Mouse (Mus musculus) neutrophil, adult 83 days (primary cell): ENCODE data around the gene Shisal1. TPM values are rescaled to one million over a fixed set of nuclear protein-coding genes. Genes with fewer than 3 reads are reported as not detected.

Experiments used
- total RNA-seq, 2 experiments: library from RNA; stranded (reverse); gene quantifications; one replicate each; pipeline ENCODE4 v1.2.4; 2023

Shisal1 gene
- total RNA-seq = not detected

DNA sequence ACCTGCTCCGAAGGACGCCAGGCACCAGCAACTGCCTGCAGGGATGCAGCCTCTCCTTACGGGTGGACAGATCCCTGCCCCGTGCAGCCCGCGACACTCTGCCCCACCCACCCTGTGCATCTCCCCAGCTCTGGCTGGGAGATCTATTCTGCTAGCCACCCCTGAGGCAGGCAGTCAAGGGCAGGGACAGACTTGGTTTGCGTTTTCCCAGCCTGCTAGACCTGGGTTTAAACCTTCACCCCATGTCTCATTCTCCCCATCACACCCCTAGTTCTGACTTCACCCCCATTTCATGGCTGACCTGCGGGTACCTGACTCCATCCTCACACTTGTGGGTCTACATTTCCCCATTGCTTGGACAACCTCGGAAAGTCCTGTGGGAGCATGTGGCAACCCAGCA is at the start of gene Shisal1:
Shisal1 (minus strand) TSS at position 101 of the 400 bp plus-strand sequence.

Other genes with a start within 250 kb of the Shisal1 start
- gene Parvb, start 215.1 kb downstream of the Shisal1 start, total RNA-seq = 10 to 100 TPM; 23.9 to 33.3 TPM
- 100 to 1,000 TPM; 166 to 172 TPM for gene Parvg, start 123.1 kb downstream of the Shisal1 start, total RNA-seq
- 1 to 10 TPM; 1.5 to 1.8 TPM for gene Rtl6, start 110.7 kb upstream of the Shisal1 start, total RNA-seq
- gene Prr5, start 222.5 kb upstream of the Shisal1 start, total RNA-seq = 1 to 10 TPM; 3.0 to 3.4 TPM